Mouse (Mus musculus): ENCODE data around the gene Lin7a. TPM values are rescaled to one million over a fixed set of nuclear protein-coding genes. Genes with fewer than 3 reads are reported as not detected.

Lin7a gene
- polyA plus RNA-seq, 1 experiment = 0.48 TPM

DNA sequence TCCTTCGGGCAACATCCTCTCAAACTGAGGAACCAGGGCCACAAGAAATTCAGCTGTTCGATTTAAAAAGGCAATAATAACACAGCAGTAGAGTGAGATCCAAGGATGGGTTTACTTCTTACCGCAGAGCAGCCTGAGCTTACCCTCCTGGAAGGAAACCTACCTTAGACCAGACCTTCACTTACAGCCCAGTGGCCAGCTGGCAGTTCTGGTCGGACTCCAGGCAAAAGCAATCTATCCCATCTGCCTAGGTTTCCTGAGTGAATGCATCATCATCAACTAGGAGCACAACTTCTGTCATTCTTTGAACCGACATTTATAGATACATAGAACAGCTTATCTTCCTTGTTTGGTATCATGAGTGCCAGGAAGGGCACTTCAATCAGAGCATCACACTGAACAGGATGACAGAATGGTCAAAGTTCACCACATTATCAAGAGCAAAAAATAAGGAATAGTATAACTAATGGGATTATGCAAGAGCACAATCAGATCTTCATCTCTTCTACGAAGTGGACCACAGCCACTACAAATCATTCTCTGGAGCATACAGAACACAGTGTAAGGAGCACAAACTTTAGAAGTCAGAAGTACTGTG is 87.1 kb downstream of the Lin7a start:
- no peak overlapping the region for H3ac ChIP-seq (ENCODE audit: control insufficient read depth, insufficient read length)
- H3K79me2 ChIP-seq (ENCODE audit: control insufficient read depth, insufficient read depth) = no peaks in the 10 kb centered on the region
- no peaks in the 10 kb centered on the region for H3K36me3 ChIP-seq (ENCODE audit: control insufficient read depth, insufficient read depth)
- no peak for TF ChIP-seq REST (IDR thresholded peaks at IDR 0.05; ENCODE audit: insufficient read depth, insufficient read length)
- TF ChIP-seq POLR2AphosphoS2 (IDR thresholded peaks at IDR 0.05; ENCODE audit: insufficient read length, low read depth) = no peak
- TF ChIP-seq CEBPB (IDR thresholded peaks at IDR 0.05; ENCODE audit: insufficient read depth, poor library complexity, severe bottlenecking) = no peak
- no peak for TF ChIP-seq TCF3 (IDR thresholded peaks at IDR 0.05; ENCODE audit: insufficient read length, low read depth)
- no peak for TF ChIP-seq MYOD1 (IDR thresholded peaks at IDR 0.05; ENCODE audit: control insufficient read depth in 1 of 3, insufficient read length in 2 of 3, low read depth in 2 of 3)
- TF ChIP-seq E2F4 (IDR thresholded peaks at IDR 0.05; ENCODE audit: insufficient read depth) = no peak
- TF ChIP-seq MYOG (IDR thresholded peaks at IDR 0.05; ENCODE audit: control insufficient read depth in 1 of 3, insufficient read depth in 1 of 3, insufficient read length in 2 of 3, low read depth in 2 of 3) = no peak
- TF ChIP-seq POLR2A (IDR thresholded peaks at IDR 0.05; ENCODE audit: insufficient read length, low read depth) = no peak
- TF ChIP-seq USF1 (IDR thresholded peaks at IDR 0.05; ENCODE audit: low read depth) = no peak
- no peak for TF ChIP-seq TCF12 (IDR thresholded peaks at IDR 0.05; ENCODE audit: insufficient read depth, poor library complexity, severe bottlenecking)
- TF ChIP-seq MAX (IDR thresholded peaks at IDR 0.05; ENCODE audit: low read depth) = no peak
- no peak for TF ChIP-seq SRF (IDR thresholded peaks at IDR 0.05; ENCODE audit: control insufficient read depth, insufficient read length, low read depth)
- H3K27me3 ChIP-seq (ENCODE audit: control insufficient read depth, insufficient read depth, insufficient read length) = no peaks in the 10 kb centered on the region
- H3K4me2 ChIP-seq (ENCODE audit: low read depth) = no peak overlapping the region
- no peak overlapping the region for H3K4me3 ChIP-seq

DNA sequence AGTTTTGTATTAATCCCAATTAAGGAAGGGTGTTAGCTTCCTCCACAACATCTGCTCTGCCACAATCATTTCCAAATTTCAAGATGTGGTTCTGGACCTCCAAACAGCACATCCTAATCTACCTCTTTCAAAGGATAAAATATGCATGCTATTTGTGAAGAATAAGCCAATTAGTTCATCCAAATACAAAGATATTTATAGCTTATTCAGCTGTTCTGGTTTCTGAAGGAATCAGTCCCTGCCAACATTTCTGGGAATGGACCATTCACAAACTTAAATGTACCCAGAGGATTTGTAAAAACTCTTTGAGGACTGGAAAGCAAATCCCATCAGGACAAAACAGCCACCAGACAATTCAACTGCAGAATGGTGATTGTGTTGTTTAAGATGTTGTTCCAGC is 87.8 kb downstream of the Lin7a start:
- TF ChIP-seq TCF12 (IDR thresholded peaks at IDR 0.05; ENCODE audit: insufficient read depth, poor library complexity, severe bottlenecking) = no peak
- no peak for TF ChIP-seq CEBPB (IDR thresholded peaks at IDR 0.05; ENCODE audit: insufficient read depth, poor library complexity, severe bottlenecking)
- TF ChIP-seq REST (IDR thresholded peaks at IDR 0.05; ENCODE audit: insufficient read depth, insufficient read length) = no peak
- Histone ChIP-seq H3K27me3 (ENCODE audit: control insufficient read depth, insufficient read depth, insufficient read length) (no peaks in the 10 kb centered on the region), H3K4me2 (ENCODE audit: low read depth) (no peak overlapping the region), H3K4me3 (no peak overlapping the region), H3K36me3 (ENCODE audit: control insufficient read depth, insufficient read depth) (no peaks in the 10 kb centered on the region), H3K79me2 (ENCODE audit: control insufficient read depth, insufficient read depth) (no peaks in the 10 kb centered on the region), H3ac (ENCODE audit: control insufficient read depth, insufficient read length) (no peak overlapping the region)

DNA sequence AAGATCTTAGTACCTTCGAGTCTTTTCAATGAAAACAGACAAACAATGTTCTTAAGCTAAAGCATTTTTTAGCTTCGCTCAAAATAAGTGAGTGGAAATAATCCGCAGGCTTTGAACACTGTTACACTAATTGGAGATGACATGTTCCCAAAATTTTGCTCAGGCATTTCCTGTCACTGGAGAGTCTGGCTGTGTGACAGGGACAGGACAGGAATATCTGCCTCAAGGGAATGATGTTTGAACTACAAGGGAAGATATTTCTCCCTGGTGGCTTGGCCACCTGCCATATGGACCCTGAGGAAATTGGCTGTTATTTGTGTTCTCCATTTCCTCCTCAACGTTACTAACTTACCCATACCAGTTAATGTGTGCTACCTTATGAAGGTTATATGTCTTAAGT is 90.1 kb downstream of the Lin7a start:
- H3K79me2 ChIP-seq (ENCODE audit: control insufficient read depth, insufficient read depth) = no peaks in the 10 kb centered on the region
- no peak overlapping the region for H3ac ChIP-seq (ENCODE audit: control insufficient read depth, insufficient read length)
- no peak overlapping the region for H3K4me3 ChIP-seq
- no peaks in the 10 kb centered on the region for H3K36me3 ChIP-seq (ENCODE audit: control insufficient read depth, insufficient read depth)
- no peak for TF ChIP-seq POLR2A (IDR thresholded peaks at IDR 0.05; ENCODE audit: insufficient read length, low read depth)
- TF ChIP-seq USF1 (IDR thresholded peaks at IDR 0.05; ENCODE audit: low read depth) = no peak
- TF ChIP-seq TCF12 (IDR thresholded peaks at IDR 0.05; ENCODE audit: insufficient read depth, poor library complexity, severe bottlenecking) = no peak
- no peak for TF ChIP-seq CEBPB (IDR thresholded peaks at IDR 0.05; ENCODE audit: insufficient read depth, poor library complexity, severe bottlenecking)
- TF ChIP-seq TCF3 (IDR thresholded peaks at IDR 0.05; ENCODE audit: insufficient read length, low read depth) = no peak
- no peak for TF ChIP-seq POLR2AphosphoS2 (IDR thresholded peaks at IDR 0.05; ENCODE audit: insufficient read length, low read depth)
- TF ChIP-seq MYOG (IDR thresholded peaks at IDR 0.05; ENCODE audit: control insufficient read depth in 1 of 3, insufficient read depth in 1 of 3, insufficient read length in 2 of 3, low read depth in 2 of 3) = no peak
- no peak for TF ChIP-seq SRF (IDR thresholded peaks at IDR 0.05; ENCODE audit: control insufficient read depth, insufficient read length, low read depth)
- no peak for TF ChIP-seq MYOD1 (IDR thresholded peaks at IDR 0.05; ENCODE audit: control insufficient read depth in 1 of 3, insufficient read length in 2 of 3, low read depth in 2 of 3)
- TF ChIP-seq REST (IDR thresholded peaks at IDR 0.05; ENCODE audit: insufficient read depth, insufficient read length) = no peak
- no peaks in the 10 kb centered on the region for H3K27me3 ChIP-seq (ENCODE audit: control insufficient read depth, insufficient read depth, insufficient read length)
- no peak overlapping the region for H3K4me2 ChIP-seq (ENCODE audit: low read depth)

DNA sequence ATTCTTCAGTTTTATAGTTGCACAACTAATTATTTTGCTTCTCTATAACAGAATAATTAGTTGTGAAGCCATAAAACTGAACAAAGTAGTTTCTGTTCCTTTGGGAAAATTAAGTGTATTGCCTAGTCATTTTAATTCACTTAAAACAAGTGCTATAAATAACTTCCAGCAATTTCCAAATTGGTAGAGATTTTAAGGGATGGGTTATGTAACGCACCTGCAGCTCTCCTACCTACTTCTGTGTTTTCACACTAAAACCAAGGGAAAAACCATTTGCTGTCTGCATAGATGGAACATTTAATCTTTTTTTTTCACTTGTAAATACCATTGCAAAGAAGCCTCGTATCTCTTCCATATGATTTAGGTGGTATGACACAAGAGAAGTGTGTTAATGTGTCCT is 90.5 kb downstream of the Lin7a start:
- Histone ChIP-seq H3K36me3 (ENCODE audit: control insufficient read depth, insufficient read depth) (no peaks in the 10 kb centered on the region), H3K4me3 (no peak overlapping the region), H3K27me3 (ENCODE audit: control insufficient read depth, insufficient read depth, insufficient read length) (no peaks in the 10 kb centered on the region), H3K4me2 (ENCODE audit: low read depth) (no peak overlapping the region), H3K79me2 (ENCODE audit: control insufficient read depth, insufficient read depth) (no peaks in the 10 kb centered on the region), H3ac (ENCODE audit: control insufficient read depth, insufficient read length) (no peak overlapping the region)
- TF ChIP-seq MAX (IDR thresholded peaks at IDR 0.05; ENCODE audit: low read depth) (no peak), TCF12 (IDR thresholded peaks at IDR 0.05; ENCODE audit: insufficient read depth, poor library complexity, severe bottlenecking) (no peak), REST (IDR thresholded peaks at IDR 0.05; ENCODE audit: insufficient read depth, insufficient read length) (no peak), E2F4 (IDR thresholded peaks at IDR 0.05; ENCODE audit: insufficient read depth) (no peak), MYOD1 (IDR thresholded peaks at IDR 0.05; ENCODE audit: control insufficient read depth in 1 of 3, insufficient read length in 2 of 3, low read depth in 2 of 3) (no peak), MYOG (IDR thresholded peaks at IDR 0.05; ENCODE audit: control insufficient read depth in 1 of 3, insufficient read depth in 1 of 3, insufficient read length in 2 of 3, low read depth in 2 of 3) (no peak), USF1 (IDR thresholded peaks at IDR 0.05; ENCODE audit: low read depth) (no peak), CEBPB (IDR thresholded peaks at IDR 0.05; ENCODE audit: insufficient read depth, poor library complexity, severe bottlenecking) (no peak), SRF (IDR thresholded peaks at IDR 0.05; ENCODE audit: control insufficient read depth, insufficient read length, low read depth) (no peak), TCF3 (IDR thresholded peaks at IDR 0.05; ENCODE audit: insufficient read length, low read depth) (no peak)

Measured in myocyte (in vitro differentiated cells).